Mouse (Mus musculus): ENCODE measurements at regions not wholly inside any gene's neighbourhood (a gene's known extent, or its start where the extent isn't known, plus 50 kb on each side); places are given as distances from the start of the nearest gene placed in this dataset.

DNA sequence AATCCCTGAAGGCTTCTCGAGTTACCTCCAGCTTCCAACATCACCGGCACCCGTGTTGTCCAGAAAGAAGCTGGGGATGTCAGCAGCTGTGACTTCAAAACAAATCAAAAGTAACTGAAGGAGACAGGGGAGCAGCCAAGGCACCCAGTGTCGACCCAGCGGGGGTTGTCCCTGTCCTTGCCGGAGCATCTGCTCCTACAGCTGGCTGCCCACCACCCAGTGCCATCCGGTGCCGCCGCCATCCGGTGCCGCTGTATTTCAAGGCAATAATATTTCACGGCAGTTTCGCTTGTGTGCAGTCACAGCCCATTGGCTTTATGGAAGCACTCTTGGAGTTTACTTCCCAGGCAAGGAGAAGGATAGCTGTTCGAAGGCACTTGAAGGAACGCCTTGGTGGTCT is 150.3 kb upstream of the A530016L24Rik start:
- TF ChIP-seq ZNF384 (IDR thresholded peaks at IDR 0.05; ENCODE audit: low read depth, low read length) = no peak
- TF ChIP-seq HCFC1 (IDR thresholded peaks at IDR 0.05; ENCODE audit: borderline replicate concordance, insufficient read depth, low read length) = no peak
- TF ChIP-seq MAFK (IDR thresholded peaks at IDR 0.05; ENCODE audit: insufficient read depth, low read depth, low read length) = no peak
- no peak for TF ChIP-seq ZC3H11A (IDR thresholded peaks at IDR 0.05; ENCODE audit: borderline replicate concordance, low read depth, low read length)

Measured in ES-E14 (cell line).